Mouse (Mus musculus): ENCODE measurements around the gene Zfp652. TPM values are rescaled to one million over a fixed set of nuclear protein-coding genes. Genes with fewer than 3 reads are reported as not detected.

Zfp652 gene
- polyA plus RNA-seq, 1 experiment from 2014 or later = 26.1 TPM

DNA sequence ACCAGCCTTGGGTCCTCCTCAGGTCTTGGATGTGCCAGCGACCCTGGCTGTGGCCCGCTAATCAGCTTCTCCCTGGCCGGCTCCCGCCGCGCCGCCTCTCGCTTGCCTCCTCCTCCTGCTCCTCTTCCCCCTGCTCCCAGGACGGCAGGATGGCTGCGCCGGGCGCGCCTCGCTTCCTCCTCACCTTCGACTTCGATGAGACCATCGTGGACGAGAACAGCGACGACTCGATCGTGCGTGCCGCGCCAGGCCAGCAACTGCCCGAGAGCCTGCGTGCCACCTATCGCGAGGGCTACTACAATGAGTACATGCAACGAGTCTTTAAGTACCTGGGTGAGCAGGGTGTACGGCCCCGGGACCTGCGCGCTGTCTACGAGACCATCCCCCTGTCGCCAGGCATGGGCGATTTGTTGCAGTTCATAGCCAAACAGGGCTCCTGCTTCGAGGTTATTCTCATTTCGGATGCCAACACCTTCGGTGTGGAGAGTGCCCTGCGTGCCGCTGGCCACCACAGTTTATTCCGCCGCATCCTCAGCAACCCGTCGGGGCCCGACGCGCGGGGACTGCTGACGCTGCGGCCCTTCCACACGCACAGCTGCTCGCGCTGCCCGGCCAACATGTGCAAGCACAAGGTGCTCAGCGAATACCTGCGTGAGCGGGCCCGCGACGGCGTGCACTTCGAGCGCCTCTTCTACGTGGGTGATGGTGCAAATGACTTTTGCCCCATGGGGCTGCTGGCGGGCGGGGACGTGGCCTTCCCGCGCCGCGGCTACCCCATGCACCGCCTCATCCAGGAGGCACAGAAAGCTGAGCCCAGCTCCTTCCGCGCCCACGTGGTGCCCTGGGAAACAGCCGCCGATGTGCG lies 118.2 kb downstream of the Zfp652 start:
- 2% methylated on average over 80 of the region's 80 CpGs for WGBS
- ATAC-seq (ENCODE audit: low FRiP score, low read depth) = no peak
- Histone ChIP-seq H3K9me3 (no peaks in the 10 kb centered on the region), H3K36me3 (no peaks in the 10 kb centered on the region), H3K9ac (peak overlapping the region; percentile 29; the same call in 1 of the 2 replicates), H3K4me1 (peaks cover 22% of the 10 kb centered on the region), H3K4me2 (replicated peaks) (peak overlapping the region; percentile 53), H3K4me3 (peak overlapping the region; percentile 23), H3K27me3 (replicated peaks) (peaks cover 98% of the 10 kb centered on the region), H3K27ac (no peak overlapping the region)

DNA sequence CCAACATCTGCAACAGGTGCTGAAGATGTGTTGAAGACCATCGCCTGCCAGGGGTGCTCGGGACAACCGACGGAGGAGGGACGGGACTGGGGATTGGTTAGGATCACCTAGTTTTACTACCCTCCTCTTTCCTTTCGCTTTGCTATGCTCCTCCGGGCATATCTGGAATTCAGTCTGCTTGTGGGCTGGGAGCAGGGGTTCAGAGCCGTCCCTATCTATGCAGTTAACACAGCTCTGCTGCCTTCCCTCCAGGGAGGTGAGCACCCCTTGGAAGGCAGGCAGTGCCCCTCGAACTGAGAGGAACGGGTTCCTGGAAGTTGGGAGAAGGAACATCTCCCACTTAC lies 118.8 kb downstream of the Zfp652 start:
- Histone ChIP-seq H3K9ac (no peak overlapping the region), H3K36me3 (no peaks in the 10 kb centered on the region), H3K27me3 (replicated peaks) (peaks cover 98% of the 10 kb centered on the region), H3K4me3 (peak overlapping the region; percentile 23; the same call in 1 of the 2 replicates), H3K4me2 (replicated peaks) (peak overlapping the region; percentile 53), H3K9me3 (no peaks in the 10 kb centered on the region), H3K4me1 (peaks cover 22% of the 10 kb centered on the region), H3K27ac (no peak overlapping the region)
- no peak for ATAC-seq (ENCODE audit: low FRiP score, low read depth)
- WGBS = 6% methylated on average over 10 of the region's 10 CpGs

DNA sequence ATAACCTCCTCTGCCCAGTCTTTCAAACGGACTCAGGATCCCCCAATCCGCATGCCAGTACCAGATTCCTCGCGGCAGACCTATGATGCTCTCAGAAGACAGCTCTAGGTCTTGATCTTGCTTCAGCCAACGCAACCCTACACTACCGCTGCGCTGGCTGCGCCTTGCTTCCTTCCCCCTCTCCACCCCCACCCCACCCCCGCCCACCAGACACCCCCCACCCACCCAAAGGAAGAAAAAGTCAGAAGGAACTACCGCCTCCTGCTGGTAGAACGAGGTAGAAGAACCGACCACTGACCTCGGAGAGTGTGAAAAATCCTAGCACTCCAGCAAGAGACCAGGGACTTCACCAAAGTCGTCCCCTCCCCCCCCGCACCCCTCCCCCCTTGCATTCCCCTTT lies 119.2 kb downstream of the Zfp652 start:
- Histone ChIP-seq H3K27me3 (replicated peaks) (peaks cover 97% of the 10 kb centered on the region), H3K9ac (no peak overlapping the region), H3K4me3 (no peak overlapping the region), H3K27ac (no peak overlapping the region), H3K4me1 (peaks cover 22% of the 10 kb centered on the region), H3K4me2 (replicated peaks) (peak overlapping the region; percentile 53; the same call in 1 of the 2 replicates), H3K9me3 (no peaks in the 10 kb centered on the region), H3K36me3 (no peaks in the 10 kb centered on the region)
- 6% methylated on average over 14 of the region's 15 CpGs for WGBS
- no peak for ATAC-seq (ENCODE audit: low FRiP score, low read depth)

DNA sequence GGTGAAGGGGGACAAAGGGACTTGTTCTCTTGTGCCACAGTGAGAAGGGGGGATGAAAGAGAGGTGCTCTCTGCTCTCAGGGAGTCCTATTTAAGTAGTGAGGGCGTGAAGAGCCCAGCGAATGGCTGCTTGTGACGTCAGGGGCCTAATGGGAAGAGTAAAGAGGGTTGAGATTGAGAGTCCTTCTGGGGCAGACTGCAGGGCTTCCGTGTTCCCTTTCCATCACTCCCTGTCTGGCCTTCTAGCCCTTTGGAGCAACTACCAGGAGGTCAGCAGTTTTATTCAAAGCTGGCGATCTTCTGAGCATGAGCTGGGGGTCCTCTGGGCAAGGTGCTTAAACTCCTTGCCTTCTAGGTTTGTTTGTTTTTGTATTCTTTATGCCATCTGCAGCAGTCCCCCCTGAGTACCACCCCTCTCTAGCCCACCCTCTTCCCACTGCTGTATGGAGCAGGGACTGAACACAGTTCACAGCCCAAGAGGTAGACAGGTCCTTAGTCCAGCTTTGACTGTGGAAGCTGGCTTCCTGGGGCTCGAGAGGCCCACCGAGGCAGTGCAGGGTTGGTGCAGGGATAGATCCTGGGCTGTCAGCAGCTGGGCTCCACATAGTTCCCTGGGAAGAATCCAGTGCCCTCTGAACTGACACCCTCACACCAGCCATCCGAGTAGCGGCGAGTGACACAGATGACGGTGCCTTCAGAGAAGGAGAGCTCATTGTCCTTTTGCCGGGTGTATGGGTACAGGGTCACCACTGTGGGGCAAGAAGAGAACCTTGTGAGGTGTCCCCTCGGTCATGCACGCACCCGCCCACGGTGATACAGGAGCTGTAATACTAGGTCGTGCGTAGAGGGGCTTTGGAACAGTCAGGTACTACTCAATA lies 119.9 kb downstream of the Zfp652 start:
- Histone ChIP-seq H3K27me3 (replicated peaks) (peaks cover 97% of the 10 kb centered on the region), H3K4me3 (no peak overlapping the region), H3K9ac (no peak overlapping the region), H3K4me1 (peaks cover 22% of the 10 kb centered on the region), H3K36me3 (no peaks in the 10 kb centered on the region), H3K27ac (no peak overlapping the region), H3K4me2 (replicated peaks) (no peak overlapping the region), H3K9me3 (no peaks in the 10 kb centered on the region)
- WGBS = 35% methylated on average over 18 of the region's 18 CpGs
- no peak for ATAC-seq (ENCODE audit: low FRiP score, low read depth)

DNA sequence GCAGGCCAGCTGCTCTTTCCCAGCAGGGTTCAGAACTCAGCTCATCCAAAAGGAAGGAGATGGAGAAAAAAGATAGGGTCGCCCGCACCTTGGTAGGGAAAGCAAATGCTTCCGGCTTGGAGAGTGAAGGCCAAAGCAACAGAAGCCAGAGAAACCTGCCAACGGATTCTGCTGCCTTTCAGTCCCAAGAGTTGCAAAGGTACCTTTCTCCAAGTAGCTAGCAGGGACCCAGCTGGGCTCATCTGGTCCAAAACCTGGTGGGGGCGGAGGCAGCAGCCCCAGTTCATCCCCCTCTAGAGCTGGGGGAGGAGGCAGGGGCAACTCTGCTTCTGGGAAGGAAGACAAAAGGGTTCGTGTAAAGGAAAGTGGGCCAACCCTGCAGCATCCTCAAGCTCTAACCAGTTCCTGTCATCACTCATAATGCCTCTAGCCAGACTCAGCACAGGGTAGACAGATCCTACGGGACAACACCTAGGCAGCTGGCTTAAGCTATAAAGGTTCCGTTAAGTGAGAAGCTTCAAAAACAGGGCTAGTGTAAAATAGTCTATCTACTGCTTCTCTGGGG lies 120.6 kb downstream of the Zfp652 start:
- Histone ChIP-seq H3K9me3 (no peaks in the 10 kb centered on the region), H3K4me3 (no peak overlapping the region), H3K36me3 (no peaks in the 10 kb centered on the region), H3K27me3 (replicated peaks) (peaks cover 95% of the 10 kb centered on the region), H3K9ac (no peak overlapping the region), H3K4me1 (peaks cover 22% of the 10 kb centered on the region), H3K4me2 (replicated peaks) (no peak overlapping the region), H3K27ac (no peak overlapping the region)
- 22% methylated on average over 8 of the region's 8 CpGs for WGBS
- ATAC-seq (ENCODE audit: low FRiP score, low read depth) = no peak

DNA sequence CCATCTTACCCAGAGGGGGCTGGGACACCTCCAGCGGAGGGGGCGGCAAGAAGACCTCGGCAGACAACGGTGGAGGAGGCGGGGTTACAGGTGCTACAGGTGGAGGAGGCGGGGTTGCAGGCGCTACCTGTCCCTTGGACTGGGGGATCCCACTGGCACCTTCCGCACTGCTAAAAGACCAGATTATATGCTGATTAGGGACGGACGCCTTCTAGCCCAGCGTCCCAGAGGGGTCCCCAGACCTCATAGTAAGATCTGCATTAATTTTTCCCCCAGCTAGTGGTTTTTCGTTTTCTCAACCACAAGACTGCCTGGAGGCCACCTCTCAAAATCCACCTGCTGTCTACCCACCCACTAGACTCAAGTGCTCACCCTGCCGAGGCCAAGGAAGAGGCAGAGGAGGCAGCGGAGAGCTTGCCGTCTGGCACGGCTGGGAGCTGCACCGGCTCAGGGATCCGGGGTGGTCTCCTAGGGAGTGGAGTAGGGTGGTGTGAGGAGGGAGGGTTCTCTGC lies 121.2 kb downstream of the Zfp652 start:
- H3K27ac ChIP-seq = no peak overlapping the region
- 4% methylated on average over 18 of the region's 18 CpGs for WGBS
- H3K36me3 ChIP-seq = no peaks in the 10 kb centered on the region
- no peak overlapping the region for H3K4me3 ChIP-seq
- ATAC-seq (ENCODE audit: low FRiP score, low read depth) = no peak
- H3K4me2 ChIP-seq (replicated peaks) = peak overlapping the region; percentile 16
- no peaks in the 10 kb centered on the region for H3K9me3 ChIP-seq
- no peak overlapping the region for H3K9ac ChIP-seq
- H3K27me3 ChIP-seq (replicated peaks) = peaks cover 89% of the 10 kb centered on the region
- peaks cover 22% of the 10 kb centered on the region for H3K4me1 ChIP-seq

DNA sequence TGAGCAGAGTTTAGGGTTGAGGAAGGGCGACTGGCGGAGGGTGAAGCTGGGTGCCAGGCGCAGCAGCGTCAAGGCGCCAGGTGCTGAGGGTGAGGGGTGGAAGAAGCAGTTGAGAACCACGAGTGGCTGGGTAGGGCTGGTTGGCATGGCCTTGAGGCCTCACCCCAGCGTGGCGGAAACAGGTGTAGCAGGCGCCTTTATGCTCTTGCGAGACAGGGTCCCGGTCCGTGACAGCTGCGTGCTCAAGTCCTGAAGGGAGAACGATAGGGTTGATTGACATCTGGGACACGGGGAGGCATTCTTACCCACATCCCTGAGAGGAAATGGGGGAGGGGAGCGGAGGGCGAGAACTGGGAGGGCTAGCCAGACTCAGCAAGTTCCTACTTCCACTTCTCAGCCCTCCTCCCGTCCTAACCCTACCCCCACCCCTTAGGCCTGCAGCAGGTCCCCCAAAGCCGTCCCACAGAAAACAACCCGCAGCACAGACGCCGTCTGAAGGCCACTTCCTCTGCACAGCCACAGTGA lies 121.7 kb downstream of the Zfp652 start:
- Histone ChIP-seq H3K9ac (no peak overlapping the region), H3K36me3 (no peaks in the 10 kb centered on the region), H3K4me2 (replicated peaks) (peak overlapping the region; percentile 16), H3K4me1 (peaks cover 22% of the 10 kb centered on the region), H3K9me3 (no peaks in the 10 kb centered on the region), H3K27me3 (replicated peaks) (peaks cover 84% of the 10 kb centered on the region), H3K27ac (no peak overlapping the region), H3K4me3 (no peak overlapping the region)
- no peak for ATAC-seq (ENCODE audit: low FRiP score, low read depth)
- 5% methylated on average over 22 of the region's 22 CpGs for WGBS

DNA sequence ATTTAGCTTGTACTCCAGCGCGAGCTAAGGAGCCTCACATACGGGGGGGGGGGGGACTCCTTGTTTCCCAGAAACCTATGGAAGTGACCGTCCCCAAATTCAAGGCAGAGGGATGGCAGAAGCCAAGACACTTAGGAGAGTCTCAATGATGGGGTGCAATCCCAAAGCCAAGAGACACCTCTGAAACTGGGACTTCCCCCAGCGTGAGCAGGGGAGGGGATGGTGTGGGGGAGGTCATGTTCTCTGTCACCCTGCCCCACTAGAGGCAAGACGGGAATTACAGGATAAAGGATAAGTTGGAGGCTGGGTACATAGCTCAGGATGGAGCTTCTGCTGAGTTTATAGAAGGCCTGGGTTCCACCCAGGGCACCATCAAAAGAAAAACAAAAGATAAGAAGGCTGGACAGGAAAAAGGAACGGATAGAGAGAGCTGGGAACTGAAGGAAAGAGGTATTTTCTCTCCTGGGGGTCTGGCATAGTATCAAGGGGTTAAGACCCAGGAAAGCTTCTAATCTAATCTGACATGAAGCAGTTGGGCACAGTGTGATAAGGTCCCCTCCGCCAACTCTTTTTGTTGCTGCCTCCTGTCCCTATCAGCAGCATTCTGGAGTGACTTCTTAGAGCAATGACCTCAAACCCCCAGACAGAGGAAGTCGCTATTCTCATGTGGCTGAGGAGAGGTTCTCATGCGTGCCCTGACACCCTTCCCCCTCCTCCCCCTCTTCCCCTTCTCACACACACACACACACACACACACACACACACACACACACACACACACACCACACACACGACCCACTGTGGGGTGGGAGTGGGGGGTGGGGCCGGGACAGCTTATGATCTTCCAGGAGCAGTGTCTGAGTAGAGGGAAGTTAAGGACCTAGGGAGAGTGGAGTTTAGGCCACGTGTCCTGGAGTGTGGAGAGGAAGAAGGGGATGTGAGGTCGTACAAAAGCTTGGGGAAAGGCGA lies 122.6 kb downstream of the Zfp652 start:
- WGBS = 26% methylated on average over 15 of the region's 15 CpGs
- Histone ChIP-seq H3K27me3 (replicated peaks) (peaks cover 75% of the 10 kb centered on the region), H3K36me3 (no peaks in the 10 kb centered on the region), H3K4me2 (replicated peaks) (no peak overlapping the region), H3K27ac (no peak overlapping the region), H3K4me1 (peaks cover 22% of the 10 kb centered on the region), H3K9ac (no peak overlapping the region), H3K9me3 (no peaks in the 10 kb centered on the region), H3K4me3 (no peak overlapping the region)
- ATAC-seq (ENCODE audit: low FRiP score, low read depth) = no peak

DNA sequence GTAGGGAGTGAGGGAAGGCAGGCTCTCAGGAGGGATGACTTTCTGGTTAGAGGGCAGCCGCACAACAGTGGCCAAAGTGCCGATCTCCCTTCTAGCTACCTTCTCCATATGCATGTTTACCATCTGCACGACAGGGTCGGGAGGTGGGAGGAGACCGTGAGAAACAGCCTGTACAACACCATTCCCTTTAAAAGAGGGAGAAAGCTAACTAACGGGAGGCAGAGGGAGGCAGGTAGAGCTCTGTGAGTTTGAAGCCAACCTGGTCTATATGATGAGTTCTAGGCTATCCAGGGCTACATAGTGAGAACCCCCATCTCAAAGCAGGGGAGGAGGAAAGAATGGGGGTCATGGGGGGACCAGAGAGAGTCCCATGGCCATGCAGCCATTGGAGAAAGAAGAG lies 123.4 kb downstream of the Zfp652 start:
- Histone ChIP-seq H3K9me3 (no peaks in the 10 kb centered on the region), H3K4me3 (no peak overlapping the region), H3K27me3 (replicated peaks) (peaks cover 67% of the 10 kb centered on the region), H3K36me3 (no peaks in the 10 kb centered on the region), H3K9ac (no peak overlapping the region), H3K27ac (no peak overlapping the region), H3K4me1 (peaks cover 16% of the 10 kb centered on the region), H3K4me2 (replicated peaks) (no peak overlapping the region)
- WGBS = 40% methylated on average over 6 of the region's 6 CpGs
- no peak for ATAC-seq (ENCODE audit: low FRiP score, low read depth)

DNA sequence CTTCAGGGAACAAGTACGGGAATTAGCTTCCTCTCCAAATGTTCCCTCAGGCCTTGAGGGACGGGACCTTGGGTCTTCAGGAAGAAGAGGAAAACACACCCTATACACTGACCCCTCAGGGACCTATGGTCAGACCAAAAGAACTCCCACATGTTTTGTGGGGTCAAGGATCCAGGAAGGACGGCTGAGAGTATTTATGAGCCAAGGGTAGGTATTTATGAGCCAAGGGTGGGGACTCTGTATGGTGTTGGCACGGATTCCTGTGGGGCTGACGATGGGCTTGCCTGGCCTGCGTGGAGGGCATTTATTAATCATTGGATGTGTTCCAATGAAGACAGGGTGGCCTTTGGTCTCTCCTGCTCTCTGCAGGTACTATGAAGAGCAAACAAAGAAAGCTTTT lies 124.0 kb downstream of the Zfp652 start:
- Histone ChIP-seq H3K9me3 (no peaks in the 10 kb centered on the region), H3K4me2 (replicated peaks) (no peak overlapping the region), H3K4me1 (peaks cover 10% of the 10 kb centered on the region), H3K27me3 (replicated peaks) (peaks cover 61% of the 10 kb centered on the region), H3K36me3 (no peaks in the 10 kb centered on the region), H3K4me3 (no peak overlapping the region), H3K27ac (no peak overlapping the region), H3K9ac (no peak overlapping the region)
- no peak for ATAC-seq (ENCODE audit: low FRiP score, low read depth)
- WGBS = 57% methylated on average over 6 of the region's 6 CpGs

DNA sequence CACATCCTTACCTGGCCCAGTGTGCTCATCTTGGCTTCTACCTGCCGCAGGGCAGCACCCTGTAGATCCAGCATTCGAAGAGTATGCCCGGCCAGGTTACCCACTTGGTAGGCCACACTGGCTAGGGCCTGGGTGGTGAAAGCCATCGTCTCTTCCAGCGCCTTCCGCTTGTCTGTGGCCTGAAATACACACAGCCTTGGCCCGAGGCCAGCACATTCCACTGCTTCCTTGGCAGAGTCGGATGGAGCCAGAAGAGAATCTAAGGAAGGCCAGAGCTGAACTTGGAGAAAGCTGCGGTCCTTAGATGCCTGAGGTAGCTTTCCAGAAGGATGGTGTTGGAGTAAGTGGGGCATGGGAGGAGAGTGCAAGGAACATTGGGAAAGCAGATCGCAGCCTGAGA lies 124.6 kb downstream of the Zfp652 start, which contains the start of gene Gngt2:
Gene Gngt2, plus strand, starts transcription at position 158 of the 400 bp plus-strand sequence.
- Histone ChIP-seq H3K4me1 (peaks cover 7% of the 10 kb centered on the region), H3K4me2 (replicated peaks) (no peak within 1 kb of the TSS)
- ATAC-seq (ENCODE audit: low FRiP score, low read depth) = no peak

More for the DNA sequence above, 124.6 kb downstream of the Zfp652 start, which contains the start of gene Gngt2:
- H3K36me3 ChIP-seq = no peaks in the 10 kb centered on the region
- peaks cover 58% of the 10 kb centered on the region for H3K27me3 ChIP-seq (replicated peaks)
- no peak within 1 kb of the TSS for H3K9ac ChIP-seq
- no peaks in the 10 kb centered on the region for H3K9me3 ChIP-seq
- no peak within 1 kb of the TSS for H3K4me3 ChIP-seq
- 79% methylated on average over 10 of the region's 10 CpGs for WGBS
- H3K27ac ChIP-seq = no peak within 1 kb of the TSS

All from neural tube, embryonic 12.5 days (tissue).